In genomic region chr12:76532926-76533376, GRCm38 (mm10) we compare ENCODE assay signal across 8 mouse cellular contexts. TPM values are rescaled to one million over a fixed set of nuclear protein-coding genes. Genes with fewer than 3 reads are reported as not detected.
DNase-seq lines count a peak whose midpoint lies in the region; ATAC-seq and TF ChIP-seq lines count a peak whose summit lies in the region.

No protein-coding gene starts in this region.

- 0 out of 2 replicates have a peak, but pooled peaks cover 3% of the 10 kb centered on the region for H3K4me1 ChIP-seq in cerebellum, adult 2 months (ENCODE audit: control insufficient read depth, insufficient read depth, low read length)
- H3K4me1 ChIP-seq in intestine, embryonic 16.5 days (ENCODE audit: control insufficient read depth, insufficient read depth, low read length), result peaks cover 37% of the 10 kb centered on the region

- DNase-seq in cerebellum, adult 2 months, result no peak
- no peak for DNase-seq in cerebellum, postnatal 14 days
- DNase-seq in right cerebral cortex, postnatal 25 days, result peak; percentile 11
- no peak for DNase-seq in right cerebral cortex, adult 18-20 months
- DNase-seq in naive thymus-derived CD4-positive, alpha-beta T cell, adult 2 months (ENCODE audit: low read depth), result peak; percentile 40
- DNase-seq in c-Kit-positive CD71-positive TER-119-positive erythroid progenitor cells, embryonic 14.5 days (ENCODE audit: low spot score), result no peak

- peak overlapping the region; percentile 91 for H3K9ac ChIP-seq in intestine, embryonic 16.5 days (ENCODE audit: low read depth, low read length)

- no peaks in the 10 kb centered on the region; the same call in 1 of the 2 replicates for H3K9me3 ChIP-seq in intestine, embryonic 16.5 days (ENCODE audit: control insufficient read depth, low read length)

- TF ChIP-seq CTCF in cerebellum, adult 2 months (IDR thresholded peaks at IDR 0.05; ENCODE audit: borderline replicate concordance, insufficient read depth, low read depth, low read length), result no peak

- ATAC-seq in intestine, embryonic 16.5 days, result peak; percentile 56
- no peak for ATAC-seq in granulocyte monocyte progenitor cell, adult 5-6 weeks (replicated peaks; ENCODE audit: poor library complexity, severe bottlenecking)

- no peaks in the 10 kb centered on the region for H3K27me3 ChIP-seq in cerebellum, adult 2 months (ENCODE audit: control insufficient read depth, insufficient read depth, low read length)
- no peaks in the 10 kb centered on the region for H3K27me3 ChIP-seq in intestine, embryonic 16.5 days (replicated peaks; ENCODE audit: control insufficient read depth, insufficient read depth, low read length)

- no peak for TF ChIP-seq POLR2A in cerebellum, adult 2 months (IDR thresholded peaks at IDR 0.05; ENCODE audit: borderline replicate concordance, insufficient read depth, low read length)

- peak overlapping the region; percentile 78 for H3K4me3 ChIP-seq in cerebellum, adult 2 months (replicated peaks; ENCODE audit: insufficient read depth, low read depth, low read length)
- peak overlapping the region; percentile 77 for H3K4me3 ChIP-seq in intestine, embryonic 16.5 days (ENCODE audit: low read length)

- H3K4me2 ChIP-seq in intestine, embryonic 16.5 days (ENCODE audit: low read depth, low read length), result peak overlapping the region; percentile 93

- WGBS in cerebellum, adult 2 months, result under 1% methylated on average over 31 of the region's 31 CpGs
- WGBS in intestine, embryonic 16.5 days, result under 1% methylated on average over 31 of the region's 31 CpGs

- H3K27ac ChIP-seq in cerebellum, adult 2 months (ENCODE audit: insufficient read depth, low read length), result peak overlapping the region; percentile 41
- H3K27ac ChIP-seq in intestine, embryonic 16.5 days (ENCODE audit: low read length), result peak overlapping the region; percentile 97

- no peaks in the 10 kb centered on the region for H3K36me3 ChIP-seq in intestine, embryonic 16.5 days (ENCODE audit: control insufficient read depth, insufficient read depth, low read length)

RNA-seq across cellular contexts. Expression of gene Plekhg3, which starts 2.3 kb away (rescaled TPM):
- polyA plus RNA-seq in cerebellum, adult 2 months (2012; rRNA removed), result 30.1 and 34.4 TPM in 2 replicates
- polyA plus RNA-seq in intestine, embryonic 16.5 days (2015; fragmentation: Nextera tagmentation; extraction: Ambion mirVana), result 8.8 and 9.3 TPM in 2 replicates
- total RNA-seq in granulocyte monocyte progenitor cell, adult 5-6 weeks (2014; fragmentation: Nextera tagmentation), result 19.6 and 20.5 TPM in 2 replicates
- 13.3 and 15.6 TPM in 2 replicates for total RNA-seq in granulocyte monocyte progenitor cell, adult 5-6 weeks (2017)

Comparison
In these comparisons a context has a peak if more than half of its experiments do, and no peak if none do; other contexts are left out.
1. DNase-seq: peak in right cerebral cortex, postnatal 25 days (single experiment) and naive thymus-derived CD4-positive, alpha-beta T cell, adult 2 months (single experiment); none in cerebellum, adult 2 months (0 of 2), cerebellum, postnatal 14 days (0 of 2), right cerebral cortex, adult 18-20 months (single experiment) and c-Kit-positive CD71-positive TER-119-positive erythroid progenitor cells, embryonic 14.5 days (single experiment).